Mouse (Mus musculus) stomach, postnatal 0 days (tissue): ENCODE data around the gene Fam163a.

Experiments used
- CTCF ChIP-seq: IDR thresholded peaks from 2 replicates; pipeline ENCODE4 v1.5.1; 2016; ENCODE audit warnings: antibody characterized with exemption, low read depth, mild to moderate bottlenecking, moderate library complexity
- EP300 ChIP-seq: optimal IDR thresholded peaks from 2 replicates; pipeline ENCODE3; 2016; ENCODE audit warnings: antibody characterized with exemption

GRCm38 (mm10) chr1:156089561-156089960, 115.3 kb downstream of the Fam163a start:
- TF ChIP-seq EP300 = no peak
- TF ChIP-seq CTCF = no peak
